Mouse (Mus musculus) testis, adult 2 months (tissue): Measurements from ENCODE around the gene Sim2. TPM values are rescaled to one million over a fixed set of nuclear protein-coding genes. Genes with fewer than 3 reads are reported as not detected.
A peak's percentile ranks its signal among the peaks of the same experiment; 100 is the strongest.

Experiments used
- H3K27ac ChIP-seq: fragments of 200-500 bp; 2 replicates; pipeline ENCODE4 v1.5.1; 2012; ENCODE audit warnings: low read depth, low read length; ENCODE audit not compliant: control insufficient read depth, insufficient read depth
- H3K27me3 ChIP-seq: fragments of 200-500 bp; 2 replicates; pipeline ENCODE4 v1.6.1; 2012; ENCODE audit warnings: mild to moderate bottlenecking, low read length, moderate library complexity; ENCODE audit not compliant: control insufficient read depth, insufficient read depth
- H3K36me3 ChIP-seq: fragments of 200-500 bp; 2 replicates; pipeline ENCODE4 v1.6.1; 2012; ENCODE audit warnings: mild to moderate bottlenecking, low read length; ENCODE audit not compliant: control insufficient read depth, insufficient read depth
- H3K4me1 ChIP-seq: fragments of 200-500 bp; 2 replicates; pipeline ENCODE4 v1.6.1; 2012; ENCODE audit warnings: low read length; ENCODE audit not compliant: control insufficient read depth, insufficient read depth
- H3K4me3 ChIP-seq: fragments of 200-500 bp; 2 replicates; pipeline ENCODE4 v1.5.1; 2012; ENCODE audit warnings: low read depth, mild to moderate bottlenecking, low read length, moderate library complexity, mixed read lengths; ENCODE audit not compliant: control insufficient read depth
- CTCF ChIP-seq: fragments of 200-500 bp; IDR thresholded peaks from 2 replicates; pipeline ENCODE4 v1.5.1; 2012; ENCODE audit warnings: low read depth, mild to moderate bottlenecking, inconsistent platforms, low read length, moderate library complexity; ENCODE audit not compliant: control insufficient read depth, insufficient read depth, insufficient replicate concordance
- POLR2A ChIP-seq: fragments of 200-500 bp; IDR thresholded peaks from 2 replicates; pipeline ENCODE4 v1.6.1; 2012; ENCODE audit warnings: low read depth, mild to moderate bottlenecking, inconsistent platforms, low read length, moderate library complexity; ENCODE audit not compliant: control insufficient read depth
- polyA plus RNA-seq: library from polyadenylated mRNA; depleted of rRNA; stranded (reverse); fragments of >200 nt; gene quantifications from 2 replicates; pipeline ENCODE4 v1.2.3, GENCODE M21; 2012

Gene Sim2
- polyA plus RNA-seq, 1 experiment, result 0.06 TPM

- no peaks in the 10 kb centered on the region for H3K36me3 ChIP-seq
- peak overlapping the region; percentile 35 for H3K4me3 ChIP-seq
- no peaks in the 10 kb centered on the region for H3K27me3 ChIP-seq
- H3K27ac ChIP-seq, result no peak overlapping the region
- TF ChIP-seq POLR2A (no peak), CTCF (no peak)
- peaks cover 14% of the 10 kb centered on the region for H3K4me1 ChIP-seq
These were observed 18.7 kb upstream of the Sim2 start for GRCm38 (mm10) chr16:94065728-94066674.

GRCm38 (mm10) chr16:94066771-94067170 lies 18.0 kb upstream of the Sim2 start:
- no peaks in the 10 kb centered on the region for H3K27me3 ChIP-seq
- no peaks in the 10 kb centered on the region for H3K36me3 ChIP-seq
- H3K4me1 ChIP-seq, result peaks cover 14% of the 10 kb centered on the region
- no peak overlapping the region for H3K4me3 ChIP-seq
- TF ChIP-seq POLR2A, result no peak
- TF ChIP-seq CTCF, result no peak
- no peak overlapping the region for H3K27ac ChIP-seq

- Histone ChIP-seq H3K27me3 (no peaks in the 10 kb centered on the region), H3K4me3 (no peak overlapping the region), H3K27ac (no peak overlapping the region), H3K4me1 (peaks cover 14% of the 10 kb centered on the region), H3K36me3 (no peaks in the 10 kb centered on the region)
- TF ChIP-seq POLR2A, result no peak
These were observed 17.5 kb upstream of the Sim2 start for GRCm38 (mm10) chr16:94067280-94067679.

- no peak overlapping the region for H3K27ac ChIP-seq
- no peak for TF ChIP-seq POLR2A
- TF ChIP-seq CTCF, result no peak
- peak overlapping the region; percentile 37 for H3K4me3 ChIP-seq
- H3K36me3 ChIP-seq, result no peaks in the 10 kb centered on the region
- H3K27me3 ChIP-seq, result no peaks in the 10 kb centered on the region
- H3K4me1 ChIP-seq, result peaks cover 9% of the 10 kb centered on the region
These were observed 15.7 kb upstream of the Sim2 start for GRCm38 (mm10) chr16:94069061-94069460.

GRCm38 (mm10) chr16:94070920-94071319 lies 13.8 kb upstream of the Sim2 start:
- Histone ChIP-seq H3K4me1 (peaks cover 10% of the 10 kb centered on the region; the same call in 1 of the 2 replicates), H3K4me3 (no peak overlapping the region), H3K36me3 (no peaks in the 10 kb centered on the region), H3K27ac (no peak overlapping the region), H3K27me3 (no peaks in the 10 kb centered on the region)
- TF ChIP-seq POLR2A (no peak), CTCF (no peak)

- H3K27me3 ChIP-seq, result no peaks in the 10 kb centered on the region
- TF ChIP-seq POLR2A, result no peak
These were observed 13.3 kb upstream of the Sim2 start for GRCm38 (mm10) chr16:94071468-94071867.

GRCm38 (mm10) chr16:94075362-94076027 lies 9.2 kb upstream of the Sim2 start:
- TF ChIP-seq POLR2A, result no peak
- no peak; the same call in 1 of the 2 replicates for TF ChIP-seq CTCF
- H3K36me3 ChIP-seq, result no peaks in the 10 kb centered on the region
- no peak overlapping the region for H3K27ac ChIP-seq
- H3K27me3 ChIP-seq, result peaks cover 2% of the 10 kb centered on the region; the same call in 1 of the 2 replicates
- H3K4me3 ChIP-seq, result no peak overlapping the region
- peaks cover 13% of the 10 kb centered on the region; the same call in 1 of the 2 replicates for H3K4me1 ChIP-seq

More at GRCm38 (mm10) chr16:94071468-94071867, 13.3 kb upstream of the Sim2 start:
- no peak overlapping the region for H3K27ac ChIP-seq
- peaks cover 5% of the 10 kb centered on the region; the same call in 1 of the 2 replicates for H3K4me1 ChIP-seq
- H3K4me3 ChIP-seq, result no peak overlapping the region
- H3K36me3 ChIP-seq, result no peaks in the 10 kb centered on the region
